Mouse (Mus musculus): ENCODE results near the gene Coro2b. TPM values are rescaled to one million over a fixed set of nuclear protein-coding genes. Genes with fewer than 3 reads are reported as not detected.

Coro2b gene
- polyA plus RNA-seq, 1 experiment: 3.1 TPM

GRCm38 (mm10) chr9:62518572-62518971 lies 18.3 kb downstream of the Coro2b start:
- H3K9ac ChIP-seq (ENCODE audit: low read depth, poor library complexity, severe bottlenecking): no peak overlapping the region
- H3K4me3 ChIP-seq (ENCODE audit: low read depth, low read length): no peak overlapping the region
- TF ChIP-seq EP300 (IDR thresholded peaks at IDR 0.05; ENCODE audit: insufficient read depth, low read depth, low read length): no peak
- no peak for TF ChIP-seq POLR2A (IDR thresholded peaks at IDR 0.05; ENCODE audit: insufficient read depth, low read length)
- no peak for TF ChIP-seq CTCF (IDR thresholded peaks at IDR 0.05; ENCODE audit: low read depth, low read length)
- no peaks in the 10 kb centered on the region for H3K27me3 ChIP-seq (ENCODE audit: control insufficient read depth, insufficient read depth, low read length, poor library complexity, severe bottlenecking)
- H3K9me3 ChIP-seq (replicated peaks; ENCODE audit: control insufficient read depth, insufficient read depth, low read length, poor library complexity, severe bottlenecking): no peaks in the 10 kb centered on the region
- H3K36me3 ChIP-seq (ENCODE audit: control insufficient read depth, insufficient read depth, low read length, poor library complexity, severe bottlenecking): no peaks in the 10 kb centered on the region
- peaks cover 5% of the 10 kb centered on the region for H3K4me1 ChIP-seq (ENCODE audit: control insufficient read depth, insufficient read depth, low read length)
- H3K27ac ChIP-seq (ENCODE audit: insufficient read depth, low read length): no peak overlapping the region

- Histone ChIP-seq H3K27me3 (ENCODE audit: control insufficient read depth, insufficient read depth, low read length, poor library complexity, severe bottlenecking) (no peaks in the 10 kb centered on the region), H3K36me3 (ENCODE audit: control insufficient read depth, insufficient read depth, low read length, poor library complexity, severe bottlenecking) (no peaks in the 10 kb centered on the region), H3K4me3 (ENCODE audit: low read depth, low read length) (no peak overlapping the region), H3K9me3 (replicated peaks; ENCODE audit: control insufficient read depth, insufficient read depth, low read length, poor library complexity, severe bottlenecking) (no peaks in the 10 kb centered on the region), H3K27ac (ENCODE audit: insufficient read depth, low read length) (no peak overlapping the region), H3K4me1 (ENCODE audit: control insufficient read depth, insufficient read depth, low read length) (peaks cover 2% of the 10 kb centered on the region), H3K9ac (ENCODE audit: low read depth, poor library complexity, severe bottlenecking) (no peak overlapping the region)
- TF ChIP-seq CTCF (IDR thresholded peaks at IDR 0.05; ENCODE audit: low read depth, low read length): no peak
- TF ChIP-seq POLR2A (IDR thresholded peaks at IDR 0.05; ENCODE audit: insufficient read depth, low read length): no peak
- no peak for TF ChIP-seq EP300 (IDR thresholded peaks at IDR 0.05; ENCODE audit: insufficient read depth, low read depth, low read length)
Observed at GRCm38 (mm10) chr9:62517112-62517957, 19.5 kb downstream of the Coro2b start.

GRCm38 (mm10) chr9:62515138-62515537 lies 21.7 kb downstream of the Coro2b start:
- Histone ChIP-seq H3K9ac (ENCODE audit: low read depth, poor library complexity, severe bottlenecking) (no peak overlapping the region), H3K36me3 (ENCODE audit: control insufficient read depth, insufficient read depth, low read length, poor library complexity, severe bottlenecking) (no peaks in the 10 kb centered on the region), H3K27me3 (ENCODE audit: control insufficient read depth, insufficient read depth, low read length, poor library complexity, severe bottlenecking) (no peaks in the 10 kb centered on the region), H3K27ac (ENCODE audit: insufficient read depth, low read length) (no peak overlapping the region), H3K9me3 (replicated peaks; ENCODE audit: control insufficient read depth, insufficient read depth, low read length, poor library complexity, severe bottlenecking) (no peaks in the 10 kb centered on the region), H3K4me3 (ENCODE audit: low read depth, low read length) (no peak overlapping the region), H3K4me1 (ENCODE audit: control insufficient read depth, insufficient read depth, low read length) (peaks cover 6% of the 10 kb centered on the region)
- TF ChIP-seq POLR2A (IDR thresholded peaks at IDR 0.05; ENCODE audit: insufficient read depth, low read length) (no peak), EP300 (IDR thresholded peaks at IDR 0.05; ENCODE audit: insufficient read depth, low read depth, low read length) (no peak), CTCF (IDR thresholded peaks at IDR 0.05; ENCODE audit: low read depth, low read length) (no peak)

GRCm38 (mm10) chr9:62513492-62514133 lies 23.2 kb downstream of the Coro2b start:
- Histone ChIP-seq H3K27me3 (ENCODE audit: control insufficient read depth, insufficient read depth, low read length, poor library complexity, severe bottlenecking) (no peaks in the 10 kb centered on the region), H3K36me3 (ENCODE audit: control insufficient read depth, insufficient read depth, low read length, poor library complexity, severe bottlenecking) (no peaks in the 10 kb centered on the region), H3K4me1 (ENCODE audit: control insufficient read depth, insufficient read depth, low read length) (peaks cover 9% of the 10 kb centered on the region), H3K27ac (ENCODE audit: insufficient read depth, low read length) (no peak overlapping the region), H3K9me3 (replicated peaks; ENCODE audit: control insufficient read depth, insufficient read depth, low read length, poor library complexity, severe bottlenecking) (no peaks in the 10 kb centered on the region), H3K9ac (ENCODE audit: low read depth, poor library complexity, severe bottlenecking) (no peak overlapping the region), H3K4me3 (ENCODE audit: low read depth, low read length) (no peak overlapping the region)
- TF ChIP-seq CTCF (IDR thresholded peaks at IDR 0.05; ENCODE audit: low read depth, low read length): no peak
- no peak for TF ChIP-seq EP300 (IDR thresholded peaks at IDR 0.05; ENCODE audit: insufficient read depth, low read depth, low read length)
- TF ChIP-seq POLR2A (IDR thresholded peaks at IDR 0.05; ENCODE audit: insufficient read depth, low read length): no peak

- H3K4me3 ChIP-seq (ENCODE audit: low read depth, low read length): no peak overlapping the region
- H3K36me3 ChIP-seq (ENCODE audit: control insufficient read depth, insufficient read depth, low read length, poor library complexity, severe bottlenecking): no peaks in the 10 kb centered on the region
- no peaks in the 10 kb centered on the region for H3K27me3 ChIP-seq (ENCODE audit: control insufficient read depth, insufficient read depth, low read length, poor library complexity, severe bottlenecking)
- TF ChIP-seq POLR2A (IDR thresholded peaks at IDR 0.05; ENCODE audit: insufficient read depth, low read length) (no peak), EP300 (IDR thresholded peaks at IDR 0.05; ENCODE audit: insufficient read depth, low read depth, low read length) (no peak), CTCF (IDR thresholded peaks at IDR 0.05; ENCODE audit: low read depth, low read length) (no peak)
- no peaks in the 10 kb centered on the region for H3K9me3 ChIP-seq (replicated peaks; ENCODE audit: control insufficient read depth, insufficient read depth, low read length, poor library complexity, severe bottlenecking)
- H3K27ac ChIP-seq (ENCODE audit: insufficient read depth, low read length): no peak overlapping the region
- H3K9ac ChIP-seq (ENCODE audit: low read depth, poor library complexity, severe bottlenecking): no peak overlapping the region
- H3K4me1 ChIP-seq (ENCODE audit: control insufficient read depth, insufficient read depth, low read length): peaks cover 11% of the 10 kb centered on the region
Observed at GRCm38 (mm10) chr9:62510530-62510936, 26.3 kb downstream of the Coro2b start.

GRCm38 (mm10) chr9:62509617-62510016 lies 27.2 kb downstream of the Coro2b start:
- no peak overlapping the region for H3K27ac ChIP-seq (ENCODE audit: insufficient read depth, low read length)

More at GRCm38 (mm10) chr9:62509617-62510016, 27.2 kb downstream of the Coro2b start:
- H3K4me1 ChIP-seq (ENCODE audit: control insufficient read depth, insufficient read depth, low read length): peaks cover 11% of the 10 kb centered on the region
- H3K4me3 ChIP-seq (ENCODE audit: low read depth, low read length): no peak overlapping the region
- no peaks in the 10 kb centered on the region for H3K27me3 ChIP-seq (ENCODE audit: control insufficient read depth, insufficient read depth, low read length, poor library complexity, severe bottlenecking)
- no peak overlapping the region for H3K9ac ChIP-seq (ENCODE audit: low read depth, poor library complexity, severe bottlenecking)
- TF ChIP-seq EP300 (IDR thresholded peaks at IDR 0.05; ENCODE audit: insufficient read depth, low read depth, low read length): no peak
- no peak for TF ChIP-seq POLR2A (IDR thresholded peaks at IDR 0.05; ENCODE audit: insufficient read depth, low read length)
- TF ChIP-seq CTCF (IDR thresholded peaks at IDR 0.05; ENCODE audit: low read depth, low read length): no peak
- H3K9me3 ChIP-seq (replicated peaks; ENCODE audit: control insufficient read depth, insufficient read depth, low read length, poor library complexity, severe bottlenecking): no peaks in the 10 kb centered on the region
- H3K36me3 ChIP-seq (ENCODE audit: control insufficient read depth, insufficient read depth, low read length, poor library complexity, severe bottlenecking): no peaks in the 10 kb centered on the region

Data from ES-Bruce4 (cell line).